Mouse (Mus musculus) embryonic fibroblast, embryonic 13.5 days (primary cell): ENCODE measurements around the gene Dgki.

Experiments
- CTCF ChIP-seq: IDR thresholded peaks from 2 replicates; pipeline ENCODE4 v1.5.1; 2011; ENCODE audit warnings: mild to moderate bottlenecking, control low read depth, low read length, moderate library complexity, borderline replicate concordance; ENCODE audit not compliant: insufficient read depth
- POLR2A ChIP-seq: IDR thresholded peaks from 2 replicates; pipeline ENCODE4 v1.6.1; 2011; ENCODE audit warnings: low read depth, mild to moderate bottlenecking, control low read depth, low read length, moderate library complexity

DNA sequence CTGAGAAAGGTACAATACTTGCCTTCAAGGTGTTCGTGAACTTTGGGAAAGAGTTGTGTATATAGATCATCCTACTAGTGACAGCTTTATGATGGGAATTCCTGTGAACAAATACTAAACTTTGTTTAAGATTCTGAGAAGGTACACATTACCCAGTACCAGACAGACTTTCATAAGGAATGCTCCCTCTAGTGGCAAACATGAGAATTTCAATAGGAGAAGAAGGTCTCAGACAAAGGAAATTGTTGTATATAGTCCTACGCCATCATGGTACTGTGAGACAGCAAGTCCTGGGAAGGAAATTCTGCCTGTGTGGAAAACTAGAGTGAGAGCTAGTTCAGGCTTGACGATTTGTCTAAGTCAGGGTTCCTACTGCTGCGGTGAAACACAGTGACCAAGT, 344.7 kb downstream of the Dgki start:
- TF ChIP-seq POLR2A (no peak), CTCF (no peak)
